Mouse (Mus musculus) hindbrain, embryonic 14.5 days (tissue): ENCODE results near the gene Tspear. TPM values are rescaled to one million over a fixed set of nuclear protein-coding genes. Genes with fewer than 3 reads are reported as not detected.
A peak's percentile ranks its signal among the peaks of the same experiment; 100 is the strongest.

Experiments
- ATAC-seq: fragments of 200-750 bp; cut with Nextera tagmentation; 2 replicates; pipeline ENCODE4 v1.8.0; 2017; ENCODE audit warnings: moderate number of reproducible peaks, mild to moderate bottlenecking, moderate TSS enrichment, moderate library complexity; ENCODE audit not compliant: low FRiP score
- DNase-seq: peaks from one replicate; pipeline ENCODE4 v3.0.0-alpha.2; 2015; ENCODE audit warnings: low spot score
- H3K27ac ChIP-seq: fragments of 300-500 bp; sonication (generic); 2 replicates; pipeline ENCODE4 v1.5.1; 2014; ENCODE audit warnings: mild to moderate bottlenecking, moderate library complexity
- H3K27me3 ChIP-seq: fragments of 300-500 bp; sonication (generic); 2 replicates; pipeline ENCODE4 v1.6.1; 2014; ENCODE audit warnings: mild to moderate bottlenecking, low read length, mixed read lengths; ENCODE audit not compliant: control insufficient read depth, insufficient read depth
- H3K36me3 ChIP-seq: fragments of 300-500 bp; sonication (generic); replicated peaks from 2 replicates; pipeline ENCODE4 v1.6.1; 2014; ENCODE audit not compliant: control insufficient read depth, insufficient read depth
- H3K4me1 ChIP-seq: fragments of 300-500 bp; sonication (generic); replicated peaks from 2 replicates; pipeline ENCODE4 v1.6.1; 2014; ENCODE audit warnings: antibody characterized with exemption, low read length, mixed read lengths; ENCODE audit not compliant: control insufficient read depth, insufficient read depth
- H3K4me2 ChIP-seq: fragments of 300-500 bp; sonication (generic); replicated peaks from 2 replicates; pipeline ENCODE4 v1.6.1; 2014; ENCODE audit warnings: mild to moderate bottlenecking, moderate library complexity
- H3K4me3 ChIP-seq: fragments of 300-500 bp; sonication (generic); replicated peaks from 2 replicates; pipeline ENCODE4 v1.5.1; 2014; ENCODE audit warnings: mild to moderate bottlenecking, low read length
- H3K9ac ChIP-seq: fragments of 300-500 bp; sonication (generic); 2 replicates; pipeline ENCODE4 v1.6.1; 2014
- H3K9me3 ChIP-seq: fragments of 300-500 bp; sonication (generic); 2 replicates; pipeline ENCODE4 v1.6.1; 2016; ENCODE audit warnings: low read length; ENCODE audit not compliant: control insufficient read depth
- WGBS: fragments of 180-500 bp; shearing (Covaris S2); extraction: QIAGEN DNeasy Blood & Tissue Kit; methylation state at CpG from one replicate; pipeline ENCODE4 v1.1.7; 2014; 5-methylcytosine and 5-hydroxymethylcytosine counted together
- polyA plus RNA-seq: library from polyadenylated mRNA; unstranded; fragments of >200 nt; fragmentation: Nextera tagmentation; extraction: Ambion mirVana; gene quantifications from 2 replicates; pipeline ENCODE4 v1.2.1, GENCODE M21; 2014

The Tspear gene
- polyA plus RNA-seq = 0.94 and 1.2 TPM in 2 replicates

GRCm38 (mm10) chr10:77685895-77686664, at the start of gene Tspear:
Gene Tspear, plus strand, starts transcription at chr10:77686569.
- H3K4me1 ChIP-seq = peaks cover 8% of the 10 kb centered on the region; the same call in 1 of the 2 replicates
- H3K27me3 ChIP-seq = peaks cover 24% of the 10 kb centered on the region
- 8% methylated on average over 22 of the region's 22 CpGs for WGBS

GRCm38 (mm10) chr10:77638956-77639355, 47.4 kb upstream of the Tspear start:
- H3K27ac ChIP-seq = no peak overlapping the region
- H3K27me3 ChIP-seq = no peaks in the 10 kb centered on the region
- no peak overlapping the region for H3K9ac ChIP-seq
- H3K4me3 ChIP-seq = no peak overlapping the region
- DNase-seq = no peak
- 0 out of 2 replicates have a peak, but pooled peaks cover 6% of the 10 kb centered on the region for H3K4me1 ChIP-seq
- 73% methylated on average over 6 of the region's 6 CpGs for WGBS
- peaks cover 64% of the 10 kb centered on the region for H3K36me3 ChIP-seq
- no peak for ATAC-seq
- no peak overlapping the region for H3K4me2 ChIP-seq
- H3K9me3 ChIP-seq = no peaks in the 10 kb centered on the region

More at GRCm38 (mm10) chr10:77685895-77686664, at the start of gene Tspear:
- no peaks in the 10 kb centered on the region for H3K36me3 ChIP-seq
- no peak within 1 kb of the TSS for H3K4me3 ChIP-seq
- no peak within 1 kb of the TSS for H3K27ac ChIP-seq
- H3K9ac ChIP-seq = no peak within 1 kb of the TSS
- H3K9me3 ChIP-seq = no peaks in the 10 kb centered on the region
- H3K4me2 ChIP-seq = no peak within 1 kb of the TSS
- ATAC-seq (0 out of 2 replicates have a peak, but pooled peaks have one; percentile 32), DNase-seq (no peak)

- WGBS = 82% methylated on average over 7 of the region's 7 CpGs
- no peak for ATAC-seq
- Histone ChIP-seq H3K9me3 (no peaks in the 10 kb centered on the region), H3K36me3 (peaks cover 64% of the 10 kb centered on the region), H3K4me2 (no peak overlapping the region), H3K27ac (no peak overlapping the region), H3K9ac (no peak overlapping the region), H3K4me3 (no peak overlapping the region), H3K4me1 (no peaks in the 10 kb centered on the region), H3K27me3 (no peaks in the 10 kb centered on the region)
- no peak for DNase-seq
Observed at GRCm38 (mm10) chr10:77643160-77643559, 43.2 kb upstream of the Tspear start.

DNA sequence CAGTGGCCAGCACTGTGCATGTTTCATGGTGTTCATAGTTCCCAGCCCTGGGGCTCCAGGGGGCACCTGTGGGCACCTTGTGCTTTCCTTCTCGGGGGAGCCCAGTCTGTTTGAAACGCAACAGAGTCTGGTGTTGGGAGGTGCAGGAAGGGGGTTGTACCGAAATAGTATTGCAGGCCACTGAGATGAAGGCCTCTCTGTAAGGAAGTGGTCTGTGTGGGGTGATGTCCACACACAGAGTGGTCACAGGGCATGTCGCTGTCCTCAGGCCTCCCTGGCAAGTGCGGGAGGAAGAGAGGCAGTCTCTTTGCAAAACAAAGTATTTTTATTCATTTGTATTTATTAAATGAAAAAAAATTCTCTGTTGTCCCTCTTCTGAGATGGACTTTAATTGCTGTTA, 40.8 kb upstream of the Tspear start:
- Histone ChIP-seq H3K4me1 (no peaks in the 10 kb centered on the region), H3K4me2 (no peak overlapping the region), H3K9me3 (no peaks in the 10 kb centered on the region), H3K4me3 (no peak overlapping the region), H3K9ac (no peak overlapping the region), H3K36me3 (peaks cover 62% of the 10 kb centered on the region), H3K27me3 (no peaks in the 10 kb centered on the region), H3K27ac (no peak overlapping the region)
- DNase-seq (no peak), ATAC-seq (no peak)
- 90% methylated on average over 5 of the region's 5 CpGs for WGBS

GRCm38 (mm10) chr10:77647461-77647860, 38.9 kb upstream of the Tspear start:
- no peak overlapping the region for H3K4me2 ChIP-seq
- H3K36me3 ChIP-seq = peaks cover 43% of the 10 kb centered on the region
- H3K4me3 ChIP-seq = no peak overlapping the region
- no peak overlapping the region for H3K9ac ChIP-seq
- ATAC-seq = no peak
- H3K27me3 ChIP-seq = no peaks in the 10 kb centered on the region
- no peak for DNase-seq
- H3K9me3 ChIP-seq = no peaks in the 10 kb centered on the region
- H3K4me1 ChIP-seq = no peaks in the 10 kb centered on the region
- 74% methylated on average over 1 of the region's 1 CpGs for WGBS
- H3K27ac ChIP-seq = no peak overlapping the region

- whole genome bisulfite sequencing = 82% methylated on average over 8 of the region's 8 CpGs
- Histone ChIP-seq H3K36me3 (peaks cover 38% of the 10 kb centered on the region), H3K27ac (no peak overlapping the region), H3K27me3 (no peaks in the 10 kb centered on the region), H3K4me3 (no peak overlapping the region), H3K4me1 (no peaks in the 10 kb centered on the region), H3K9ac (no peak overlapping the region), H3K9me3 (no peaks in the 10 kb centered on the region), H3K4me2 (no peak overlapping the region)
- no peak for DNase-seq
- no peak for ATAC-seq
Observed at GRCm38 (mm10) chr10:77647901-77648300, 38.5 kb upstream of the Tspear start.

- WGBS = 90% methylated on average over 9 of the region's 9 CpGs
- H3K27ac ChIP-seq = no peak overlapping the region
- no peaks in the 10 kb centered on the region for H3K9me3 ChIP-seq
- H3K4me2 ChIP-seq = no peak overlapping the region
- no peak for DNase-seq
- no peak overlapping the region for H3K4me3 ChIP-seq
- no peaks in the 10 kb centered on the region for H3K4me1 ChIP-seq
- no peak overlapping the region for H3K9ac ChIP-seq
- no peak for ATAC-seq
- no peaks in the 10 kb centered on the region for H3K36me3 ChIP-seq
- no peaks in the 10 kb centered on the region for H3K27me3 ChIP-seq
Observed at GRCm38 (mm10) chr10:77652046-77652445, 34.3 kb upstream of the Tspear start.

DNA sequence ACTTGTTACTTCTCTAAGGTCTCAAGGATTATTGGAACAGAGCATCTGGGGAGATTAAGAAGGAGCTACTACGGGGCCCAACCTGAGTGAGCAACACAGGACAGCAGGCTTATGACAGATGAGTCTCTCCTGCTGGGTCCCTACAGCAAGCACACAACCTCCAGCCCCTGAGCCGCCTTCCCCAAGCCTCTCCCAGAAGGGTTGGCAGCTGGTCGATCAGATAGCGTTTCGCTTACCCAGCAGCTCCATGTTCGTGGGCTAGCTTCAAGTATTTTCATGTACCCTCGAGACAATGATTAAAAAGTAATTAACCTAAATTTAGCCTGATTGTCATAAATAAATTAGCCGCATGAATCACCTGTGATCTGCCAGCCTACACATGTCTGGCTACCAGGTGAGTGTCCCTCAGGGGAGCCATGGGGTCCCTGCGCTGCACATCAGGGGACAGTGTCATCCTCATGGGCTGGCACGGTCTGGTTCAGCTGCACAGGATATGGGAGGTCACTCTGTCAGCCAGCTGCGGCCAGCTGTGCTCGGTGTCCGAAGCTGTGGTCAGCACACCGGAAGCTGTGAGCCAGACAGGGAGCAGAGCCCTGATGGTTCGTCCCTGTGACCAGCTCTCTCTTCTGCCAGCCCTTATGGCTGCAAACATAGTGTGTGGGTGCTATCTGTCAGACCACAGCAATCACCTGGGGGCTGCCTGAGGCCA, 27.9 kb upstream of the Tspear start:
- Histone ChIP-seq H3K4me2 (no peak overlapping the region), H3K36me3 (no peaks in the 10 kb centered on the region), H3K9ac (no peak overlapping the region), H3K27me3 (no peaks in the 10 kb centered on the region), H3K4me3 (no peak overlapping the region), H3K4me1 (no peaks in the 10 kb centered on the region), H3K27ac (no peak overlapping the region), H3K9me3 (0 out of 2 replicates have a peak, but pooled peaks cover 3% of the 10 kb centered on the region)
- 68% methylated on average over 15 of the region's 15 CpGs for WGBS
- DNase-seq (no peak), ATAC-seq (0 out of 2 replicates have a peak, but pooled peaks have one; percentile 14)

DNA sequence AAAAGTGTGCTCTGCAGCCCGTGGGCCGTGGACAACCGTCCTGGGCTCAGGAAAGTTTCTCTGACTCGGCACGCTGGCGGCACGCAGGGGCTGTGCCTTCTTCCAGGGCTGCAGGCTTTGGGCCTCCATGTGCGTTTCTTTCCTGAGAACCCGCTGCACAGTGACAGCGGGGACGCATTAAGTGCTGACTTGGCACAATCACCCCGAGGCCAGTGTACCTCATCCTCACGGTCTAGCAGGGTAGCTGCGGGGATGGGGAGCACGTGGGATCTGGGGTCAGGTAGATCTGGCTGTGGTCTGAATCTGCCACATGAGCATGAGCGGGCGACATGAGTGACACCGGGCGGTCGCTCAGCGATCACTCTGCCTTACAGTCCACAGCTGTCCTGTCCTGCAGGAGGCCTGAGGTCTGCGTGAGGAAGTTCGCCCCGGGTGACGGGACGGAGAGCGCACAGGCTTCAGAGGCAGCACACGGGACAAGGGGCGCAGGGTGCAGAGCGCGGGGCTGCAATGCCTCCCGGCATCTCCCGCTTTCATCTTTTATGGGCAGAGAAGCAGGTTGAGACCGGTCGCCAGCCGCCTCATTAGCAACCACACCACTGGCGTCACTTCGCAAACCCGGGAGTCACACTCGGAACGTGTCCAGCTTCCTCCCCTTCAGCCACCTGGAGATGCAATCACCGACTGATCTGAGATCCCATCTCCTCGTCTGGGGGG, 22.3 kb upstream of the Tspear start:
- Histone ChIP-seq H3K27me3 (no peaks in the 10 kb centered on the region), H3K4me2 (no peak overlapping the region), H3K4me3 (no peak overlapping the region), H3K4me1 (no peaks in the 10 kb centered on the region), H3K36me3 (no peaks in the 10 kb centered on the region), H3K9ac (no peak overlapping the region), H3K27ac (no peak overlapping the region), H3K9me3 (0 out of 2 replicates have a peak, but pooled peaks cover 3% of the 10 kb centered on the region)
- no peak for DNase-seq
- WGBS = 59% methylated on average over 43 of the region's 43 CpGs
- ATAC-seq = no peak
